24 mouse cellular contexts compared by ENCODE assay signal in genomic region chr8:8044296-8044695, GRCm38 (mm10).
DNase-seq lines count a peak whose midpoint lies in the region; ATAC-seq lines count a peak whose summit lies in the region.
"Had no signal": no experiment of that assay in that cellular context is flagged by ENCODE, and none has a peak within 500 bp of the region (broad histone marks: within the 10 kb centered on the region; RNA-seq: fewer than 3 reads in every experiment).

No protein-coding gene starts in this region.

- H3K9ac ChIP-seq in forebrain, embryonic 16.5 days (replicated peaks; ENCODE audit: low read depth, low read length) = no peak overlapping the region

- H3K4me2 ChIP-seq in forebrain, embryonic 16.5 days (ENCODE audit: low read length) = no peak overlapping the region

- no peak overlapping the region for H3K4me3 ChIP-seq in hindbrain, embryonic 10.5 days
- no peak overlapping the region for H3K4me3 ChIP-seq in forebrain, embryonic 16.5 days (replicated peaks; ENCODE audit: low read length)

- H3K27ac ChIP-seq in hindbrain, embryonic 10.5 days = no peak overlapping the region
- no peak overlapping the region for H3K27ac ChIP-seq in forebrain, embryonic 16.5 days (ENCODE audit: low read length)

- peaks cover 64% of the 10 kb centered on the region for H3K27me3 ChIP-seq in hindbrain, embryonic 10.5 days (ENCODE audit: insufficient read depth, poor library complexity, severe bottlenecking)
- no peaks in the 10 kb centered on the region for H3K27me3 ChIP-seq in forebrain, embryonic 16.5 days (replicated peaks; ENCODE audit: control insufficient read depth, insufficient read depth, low read length)
- H3K27me3 ChIP-seq: CH12.LX, Patski had no signal

- DNase-seq in 3T3-L1 (ENCODE audit: low read depth, low spot score) (peak; percentile 70), NIH3T3 (ENCODE audit: low read depth) (peak; percentile 52)
- peak; percentile 43 for DNase-seq in Muller cell, postnatal 12 days (ENCODE audit: inconsistent ontology term)
- no peak for DNase-seq in frontal cortex, adult 2 months (ENCODE audit: extremely low spot score in 1 of 2, low spot score in 1 of 2)
- DNase-seq in hindbrain, embryonic 10.5 days (ENCODE audit: low spot score) = no peak
- DNase-seq: adrenal gland, adult 2 months; adrenal gland, adult 8-10 months; adrenal gland, postnatal 10 days; adrenal gland, postnatal 14 days; adrenal gland, postnatal 25 days; adrenal gland, postnatal 36 days; B cell, adult 2 months; cerebellum, adult 11 months; cerebellum, adult 11-12 months; cerebellum, adult 18-20 months; cerebellum, adult 2 months; cerebellum, adult 8-10 months; cerebellum, adult 9-10 months had no signal

- no peaks in the 10 kb centered on the region for H3K4me1 ChIP-seq in hindbrain, embryonic 10.5 days (replicated peaks)
- H3K4me1 ChIP-seq in forebrain, embryonic 16.5 days (replicated peaks; ENCODE audit: control insufficient read depth, insufficient read depth, low read length) = no peaks in the 10 kb centered on the region

- H3K36me3 ChIP-seq in hindbrain, embryonic 10.5 days = no peaks in the 10 kb centered on the region
- H3K36me3 ChIP-seq in forebrain, embryonic 16.5 days (ENCODE audit: control insufficient read depth, insufficient read depth) = no peaks in the 10 kb centered on the region
- H3K36me3 ChIP-seq: G1E had no signal

- WGBS in hindbrain, embryonic 10.5 days = 89% methylated on average over 2 of the region's 2 CpGs
- WGBS in forebrain, embryonic 16.5 days = 51% methylated on average over 2 of the region's 2 CpGs

- H3K9me3 ChIP-seq in hindbrain, embryonic 10.5 days = no peaks in the 10 kb centered on the region
- no peaks in the 10 kb centered on the region for H3K9me3 ChIP-seq in forebrain, embryonic 16.5 days (ENCODE audit: control insufficient read depth, low read length)
- H3K9me3 ChIP-seq: G1E had no signal

- ATAC-seq in forebrain, embryonic 16.5 days = no peak
- ATAC-seq: activated CD4-positive, CD25-positive, alpha-beta regulatory T cell, adult 4 months; CD4-positive, CD25-positive, alpha-beta regulatory T cell, adult 4 months; Patski had no signal

Comparison
In these comparisons a context has a peak if more than half of its experiments do, and no peak if none do; other contexts are left out.
1. DNase-seq: peak in 3T3-L1 (single experiment), Muller cell, postnatal 12 days (single experiment) and NIH3T3 (single experiment); none in frontal cortex, adult 2 months (0 of 2) and hindbrain, embryonic 10.5 days (single experiment).